Mouse (Mus musculus): ENCODE measurements around the gene Mylpf.
A peak's percentile ranks its signal among the peaks of the same experiment; 100 is the strongest.
"Not testable (repeated sequence)": the region's sequence is repeated elsewhere in the genome, so short reads cannot be mapped to it uniquely, and the experiment has no call there.

The Mylpf gene

GRCm38 (mm10) chr7:127208553-127209438, at the start of gene Mylpf:
Gene Mylpf, plus strand, starts transcription at chr7:127208890.
- peak; percentile 97 for DNase-seq

DNA sequence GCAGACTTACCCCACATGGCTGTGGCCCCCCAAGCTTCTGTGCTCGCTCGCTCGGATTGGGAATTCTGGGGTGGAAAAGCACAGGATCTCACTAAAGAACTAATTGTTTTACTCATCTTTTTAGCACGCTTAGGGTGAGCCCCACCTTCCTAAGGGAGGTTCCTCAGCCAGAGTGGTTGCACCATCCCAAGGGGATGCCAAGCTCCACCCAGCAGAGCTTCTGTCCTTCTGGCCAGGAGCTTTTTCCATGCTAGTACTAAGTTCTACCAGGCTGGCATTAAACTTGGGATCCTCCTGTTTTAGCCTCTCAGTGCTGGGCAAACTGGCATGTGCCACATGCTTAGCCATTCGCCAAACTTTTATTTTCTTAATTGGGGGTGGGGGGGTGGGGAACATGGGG, 46.1 kb upstream of the Mylpf start:
- no peak for DNase-seq

DNA sequence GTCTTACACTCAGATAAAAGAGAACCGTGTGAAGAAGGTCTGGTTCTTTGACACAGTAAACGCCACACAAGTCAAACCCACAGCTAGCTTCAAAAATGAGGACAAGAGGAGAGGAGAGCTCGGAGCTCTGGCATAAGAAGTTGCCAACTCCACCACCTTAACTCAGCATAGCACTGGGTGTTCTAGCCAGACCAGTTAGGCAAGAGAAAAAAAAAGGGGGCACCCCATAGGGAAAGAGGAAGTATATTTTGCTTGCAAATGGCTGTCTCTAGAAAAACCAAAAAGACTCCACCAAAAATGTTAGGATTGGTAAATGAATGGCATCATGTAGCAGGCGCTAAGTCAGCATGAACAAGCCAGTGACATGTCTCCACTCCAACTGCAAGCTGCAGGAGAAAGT, 44.7 kb upstream of the Mylpf start:
- no peak for DNase-seq

DNA sequence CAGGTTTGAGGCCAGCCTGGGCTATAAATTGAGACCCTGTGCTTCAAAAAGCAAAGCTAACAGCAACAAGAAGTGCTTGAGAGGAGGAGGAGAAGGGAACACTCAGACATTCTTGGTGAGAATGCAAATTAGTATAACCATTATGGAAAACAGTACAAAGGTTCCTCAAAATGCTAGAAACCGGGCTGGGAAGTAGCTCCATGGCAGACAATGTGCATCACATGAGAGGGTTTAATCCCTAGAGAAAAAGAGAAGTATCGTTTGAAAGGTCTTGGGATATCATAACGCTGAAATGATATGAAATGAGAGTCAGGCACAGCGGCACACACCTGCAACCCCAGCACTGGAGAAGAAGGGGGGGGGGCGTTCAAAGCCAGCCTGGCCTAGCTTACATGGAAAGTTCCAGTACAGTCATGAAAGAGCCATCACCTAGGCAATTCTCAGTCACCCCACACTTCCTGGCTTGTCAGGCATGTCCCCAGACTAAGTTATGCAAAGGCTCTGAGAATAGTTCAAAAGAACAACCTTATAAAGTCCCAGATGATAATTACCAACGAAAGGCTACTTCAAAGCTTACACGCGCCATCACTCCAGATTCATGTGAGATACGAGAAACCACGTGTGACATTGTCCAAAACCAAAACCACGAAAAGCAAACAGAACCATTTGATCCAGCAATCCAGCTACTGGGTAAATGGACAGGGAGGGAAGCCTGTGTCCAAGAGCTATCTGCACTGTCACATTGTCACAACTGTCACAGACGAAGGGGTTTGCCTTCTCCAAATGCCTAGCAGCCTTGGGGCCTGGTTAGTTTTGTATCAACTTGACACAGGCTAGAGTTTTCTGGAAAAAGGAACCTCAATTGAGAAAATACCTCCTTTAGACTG, 42.8 kb upstream of the Mylpf start:
- no peak for DNase-seq

DNA sequence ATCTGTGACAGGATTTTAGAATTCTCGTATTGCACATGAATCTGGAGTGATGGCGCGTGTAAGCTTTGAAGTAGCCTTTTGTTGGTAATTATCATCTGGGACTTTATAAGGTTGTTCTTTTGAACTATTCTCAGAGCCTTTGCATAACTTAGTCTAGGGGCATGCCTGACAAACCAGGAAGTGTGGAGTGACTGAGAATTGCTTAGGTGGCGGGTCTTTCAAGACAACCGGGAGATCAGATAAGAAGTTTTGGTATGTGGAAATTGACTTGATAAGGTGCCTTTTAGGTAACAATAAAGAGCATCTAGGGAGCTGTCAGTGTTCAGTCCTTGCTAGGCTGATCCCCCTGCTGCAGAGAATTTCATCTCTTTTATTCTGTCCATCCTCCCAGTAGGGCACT, 42.2 kb upstream of the Mylpf start:
- DNase-seq = no peak

GRCm38 (mm10) chr7:127176937-127177336, 31.8 kb upstream of the Mylpf start:
- no peak for DNase-seq

DNA sequence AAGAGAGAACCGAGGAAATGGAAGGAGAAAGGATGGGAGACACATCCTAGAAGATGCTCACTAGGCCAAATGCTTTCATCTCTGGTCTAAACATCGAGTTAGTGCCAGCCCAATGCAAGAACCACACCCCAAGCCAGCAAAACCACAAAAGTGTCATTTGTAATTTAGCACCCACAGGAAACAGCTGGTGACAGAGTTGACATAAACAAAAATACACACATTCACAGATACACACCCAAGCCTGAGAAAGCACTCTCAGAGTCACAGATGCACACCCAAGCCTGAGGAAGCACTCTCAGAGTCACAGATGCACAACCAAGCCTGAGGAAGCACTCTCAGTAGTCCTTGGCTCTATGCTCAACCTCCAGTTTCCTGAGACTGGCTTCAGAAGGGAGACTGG, 27.9 kb upstream of the Mylpf start:
- DNase-seq = no peak

DNA sequence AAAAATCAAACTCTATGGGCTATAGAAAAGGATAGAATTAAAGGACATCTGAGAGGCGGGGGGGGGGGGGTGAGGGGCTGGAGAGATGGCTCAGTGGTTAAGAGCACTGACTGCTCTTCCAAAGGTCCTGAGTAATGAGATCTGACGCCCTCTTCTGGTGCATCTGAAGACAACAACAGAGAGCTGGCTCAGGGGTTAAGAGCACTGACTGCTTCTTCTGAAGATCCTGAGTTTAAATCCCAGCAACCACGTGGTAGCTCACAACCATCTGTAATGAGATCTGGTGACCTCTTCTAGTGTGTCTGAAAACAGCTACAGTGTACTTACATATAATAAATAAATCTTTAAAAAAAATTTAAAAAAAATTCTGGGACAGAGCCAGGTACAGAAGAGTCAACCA, 27.0 kb upstream of the Mylpf start:
- DNase-seq = not testable (repeated sequence)

GRCm38 (mm10) chr7:127183345-127183744, 25.3 kb upstream of the Mylpf start:
- DNase-seq = no peak

GRCm38 (mm10) chr7:127183828-127184227, 24.9 kb upstream of the Mylpf start:
- DNase-seq = no peak

DNA sequence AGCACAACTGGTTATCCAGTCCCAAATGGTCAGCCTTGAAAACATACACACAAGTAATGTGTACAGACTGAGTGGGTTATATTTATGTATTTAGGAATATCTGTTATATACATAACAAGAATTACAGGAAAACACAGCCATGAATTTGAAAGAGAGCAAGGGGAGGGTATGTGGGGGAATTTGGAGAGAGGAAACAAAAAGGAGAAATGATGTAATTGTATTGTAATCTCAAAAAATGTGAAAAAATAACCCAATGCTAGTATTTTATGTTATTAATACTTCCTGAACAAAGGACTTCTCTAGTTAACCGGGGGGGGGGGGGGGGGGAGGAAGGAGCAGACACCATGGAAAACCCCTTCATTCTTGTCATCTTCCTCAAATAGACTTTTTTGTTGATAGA, 24.0 kb upstream of the Mylpf start:
- DNase-seq = no peak

DNA sequence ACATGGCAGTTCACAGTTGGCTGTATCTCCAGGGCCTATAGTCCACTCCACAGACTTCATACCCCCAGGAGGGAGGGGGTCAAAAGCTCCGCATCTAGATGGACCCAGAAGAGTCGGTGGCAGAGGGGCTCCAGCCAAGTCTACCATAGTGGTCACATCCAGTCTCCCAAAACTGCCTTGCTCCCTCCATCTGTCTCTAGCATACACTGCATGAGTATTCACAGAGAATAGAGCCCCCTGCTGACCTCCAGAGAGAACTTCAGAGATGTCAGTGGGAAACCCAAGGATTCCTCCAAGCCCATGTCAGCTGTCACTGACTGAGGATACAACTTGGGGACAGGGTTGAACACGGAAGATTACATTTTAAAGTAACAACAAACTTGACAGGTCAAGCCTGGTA, 23.1 kb upstream of the Mylpf start:
- DNase-seq = no peak

- no peak for DNase-seq
Measured at GRCm38 (mm10) chr7:127187351-127187750, 21.3 kb upstream of the Mylpf start.

DNA sequence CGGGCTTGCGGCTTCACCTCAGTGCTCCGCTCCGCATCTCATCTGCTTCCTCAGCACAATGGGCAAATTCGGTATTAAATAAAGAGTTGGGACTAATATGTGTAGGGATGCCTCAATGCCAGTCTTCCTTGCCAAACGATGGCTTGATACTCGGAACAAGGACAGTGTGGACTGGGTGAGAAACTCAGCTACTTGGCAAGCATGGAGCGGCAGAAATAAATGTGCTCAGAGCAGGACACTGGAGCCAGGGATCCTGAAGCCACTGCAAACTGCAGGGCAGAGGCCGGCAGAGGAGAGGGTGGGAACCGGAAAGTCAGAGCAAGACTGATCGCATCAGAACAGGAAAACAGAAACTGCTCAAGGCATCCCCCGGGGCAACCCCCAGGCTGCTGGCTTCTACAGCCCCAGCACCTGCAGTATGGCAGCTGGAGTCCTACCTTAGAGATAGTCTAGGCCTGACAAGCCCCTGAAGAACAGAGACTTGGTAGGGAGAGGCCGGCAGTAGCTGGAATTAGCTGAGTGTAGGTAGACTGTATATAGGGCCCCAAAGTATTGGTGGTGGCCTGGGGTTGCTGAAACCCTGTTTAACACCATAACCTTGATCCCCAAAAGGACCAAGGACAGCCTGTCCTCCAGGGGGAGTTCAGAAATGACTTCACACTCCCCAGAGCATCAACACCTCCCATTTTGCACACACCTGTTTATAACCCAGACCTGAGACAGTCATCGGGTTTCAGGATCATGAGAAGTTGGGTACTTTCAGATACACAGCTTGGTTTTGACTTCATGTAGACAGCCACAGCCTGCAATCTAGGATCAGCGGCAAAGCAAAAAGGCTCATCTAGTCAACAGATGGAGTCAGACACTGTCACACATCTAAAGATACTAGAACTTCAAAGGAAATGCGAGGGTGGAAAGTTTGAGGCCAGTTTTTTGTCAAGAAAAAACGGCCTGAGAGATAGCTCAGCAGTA, 20.1 kb upstream of the Mylpf start:
- DNase-seq = no peak

GRCm38 (mm10) chr7:127190672-127191071, 18.0 kb upstream of the Mylpf start:
- no peak for DNase-seq

GRCm38 (mm10) chr7:127192989-127193388, 15.7 kb upstream of the Mylpf start:
- DNase-seq = peak; percentile 57

GRCm38 (mm10) chr7:127194011-127194632, 14.6 kb upstream of the Mylpf start:
- DNase-seq = no peak

DNA sequence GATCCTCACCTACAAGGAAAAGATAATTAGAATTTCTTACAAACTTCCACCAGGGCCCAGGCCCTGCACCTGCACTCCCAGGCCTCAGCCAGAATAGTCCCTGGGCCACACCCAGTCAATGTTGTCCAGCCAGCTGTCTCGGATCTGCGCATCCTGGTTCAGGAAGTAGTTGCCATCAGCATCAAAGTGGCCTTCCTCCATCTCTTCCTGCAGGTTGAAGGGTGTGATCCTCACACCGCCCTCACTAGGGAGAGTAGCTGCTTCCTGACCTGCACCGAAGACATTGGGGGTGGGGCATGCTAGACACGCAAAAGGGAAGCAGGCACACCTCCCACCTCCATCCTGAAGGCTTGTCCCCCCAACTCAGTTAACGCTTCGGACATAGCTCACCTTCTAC, 14.1 kb upstream of the Mylpf start:
- no peak for DNase-seq

DNA sequence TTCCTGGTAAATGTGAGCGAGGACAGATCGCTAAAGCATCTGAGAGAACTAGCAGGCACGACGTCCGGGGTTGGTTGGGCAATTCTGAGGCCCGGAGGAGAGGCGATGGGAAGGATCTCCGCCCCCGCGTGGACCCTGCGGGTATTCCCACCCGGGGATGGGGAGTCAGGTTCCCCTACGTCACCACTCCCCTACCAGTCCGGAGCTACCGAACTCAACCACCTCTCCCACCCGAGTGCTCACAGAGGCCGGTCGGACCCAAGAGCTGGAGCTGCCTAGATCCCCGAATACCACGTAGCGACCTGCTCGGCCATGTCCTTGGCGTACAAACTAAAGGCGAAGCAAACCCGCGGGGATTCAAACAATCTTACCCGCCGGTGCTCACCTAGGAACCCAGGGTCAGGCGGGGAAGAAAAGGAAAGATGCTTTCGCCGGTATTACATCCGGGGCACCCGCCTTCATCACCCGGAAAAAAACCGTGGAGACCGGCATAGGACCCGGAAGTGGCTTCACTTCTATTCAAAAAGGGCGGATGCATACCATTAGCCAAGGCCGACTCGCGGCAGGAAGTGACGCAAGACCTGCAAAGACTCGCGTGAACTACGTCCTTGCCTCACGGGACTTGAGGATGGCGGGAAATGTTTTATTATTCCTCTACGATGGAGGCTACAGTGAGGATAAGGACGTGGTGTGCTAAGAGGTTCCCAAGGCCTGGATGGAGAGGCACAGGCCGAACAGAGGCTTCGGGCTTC, 13.0 kb upstream of the Mylpf start, which contains the start of gene Cd2bp2:
Cd2bp2 (minus strand) TSS at position 507 of the 752 bp plus-strand sequence.
- DNase-seq = peak; percentile 97

- no peak for DNase-seq
Measured at GRCm38 (mm10) chr7:127196484-127196883, 12.2 kb upstream of the Mylpf start.

- DNase-seq = no peak
Measured at GRCm38 (mm10) chr7:127206606-127207005, 2.1 kb upstream of the Mylpf start.

Measured in kidney, postnatal 10 days (tissue).